Mouse (Mus musculus) forebrain, embryonic 12.5 days (tissue): ENCODE results near the gene Zfp157. TPM values are rescaled to one million over a fixed set of nuclear protein-coding genes. Genes with fewer than 3 reads are reported as not detected.
A peak's percentile ranks its signal among the peaks of the same experiment; 100 is the strongest.
"Not testable (repeated sequence)": the region's sequence is repeated elsewhere in the genome, so short reads cannot be mapped to it uniquely, and the experiment has no call there.

Experiments used
- ATAC-seq: fragments of 200-750 bp; cut with Nextera tagmentation; 2 replicates; pipeline ENCODE4 v1.8.0; 2017; ENCODE audit warnings: moderate TSS enrichment; ENCODE audit not compliant: low FRiP score
- H3K27ac ChIP-seq: fragments of 300-500 bp; sonication (generic); 2 replicates; pipeline ENCODE4 v1.5.1; 2016; ENCODE audit warnings: mild to moderate bottlenecking
- H3K27me3 ChIP-seq: fragments of 300-500 bp; sonication (generic); 2 replicates; pipeline ENCODE4 v1.6.1; 2016; ENCODE audit warnings: mild to moderate bottlenecking
- H3K36me3 ChIP-seq: fragments of 300-500 bp; sonication (generic); replicated peaks from 2 replicates; pipeline ENCODE4 v1.6.1; 2016; ENCODE audit warnings: mild to moderate bottlenecking
- H3K4me1 ChIP-seq: fragments of 300-500 bp; sonication (generic); 2 replicates; pipeline ENCODE4 v1.6.1; 2016
- H3K4me2 ChIP-seq: fragments of 300-500 bp; sonication (generic); 2 replicates; pipeline ENCODE4 v1.6.1; 2016; ENCODE audit warnings: mild to moderate bottlenecking, moderate library complexity
- H3K4me3 ChIP-seq: fragments of 300-500 bp; sonication (generic); replicated peaks from 2 replicates; pipeline ENCODE4 v1.5.1; 2016; ENCODE audit warnings: mild to moderate bottlenecking
- H3K9ac ChIP-seq: fragments of 300-500 bp; sonication (generic); 2 replicates; pipeline ENCODE4 v1.6.1; 2016; ENCODE audit warnings: mild to moderate bottlenecking
- H3K9me3 ChIP-seq: fragments of 300-500 bp; sonication (generic); 2 replicates; pipeline ENCODE4 v1.6.1; 2016
- WGBS: fragments of 180-500 bp; shearing (Covaris S2); methylation state at CpG from one replicate; pipeline ENCODE4 v1.1.7; 2016; 5-methylcytosine and 5-hydroxymethylcytosine counted together
- polyA plus RNA-seq: library from polyadenylated mRNA; unstranded; fragments of >200 nt; fragmentation: Nextera tagmentation; extraction: Ambion mirVana; gene quantifications from 2 replicates; pipeline ENCODE4 v1.2.1, GENCODE M21; 2016

The Zfp157 gene
- 63.7 and 64.7 TPM in 2 replicates for polyA plus RNA-seq

GRCm38 (mm10) chr5:138441286-138442194 is at the start of gene Zfp157:
Zfp157 (plus strand) TSS chr5:138441468.
- 0% methylated on average over 49 of the region's 49 CpGs for WGBS
- Histone ChIP-seq H3K27ac (peak within 1 kb of the TSS; percentile 92), H3K36me3 (peaks cover 23% of the 10 kb centered on the region), H3K4me1 (peaks cover 37% of the 10 kb centered on the region), H3K9ac (peak within 1 kb of the TSS; percentile 98), H3K27me3 (no peaks in the 10 kb centered on the region), H3K4me3 (peak within 1 kb of the TSS; percentile 94), H3K9me3 (no peaks in the 10 kb centered on the region), H3K4me2 (peak within 1 kb of the TSS; percentile 86)
- peak; percentile 100 for ATAC-seq

GRCm38 (mm10) chr5:138397795-138398337 is 43.4 kb upstream of the Zfp157 start:
- Histone ChIP-seq H3K4me2 (no peak overlapping the region), H3K9ac (no peak overlapping the region), H3K4me1 (no peaks in the 10 kb centered on the region), H3K9me3 (no peaks in the 10 kb centered on the region), H3K27ac (no peak overlapping the region), H3K27me3 (no peaks in the 10 kb centered on the region), H3K36me3 (no peaks in the 10 kb centered on the region), H3K4me3 (no peak overlapping the region)
- 46% methylated on average over 2 of the region's 2 CpGs for WGBS
- ATAC-seq = no peak

- not testable (repeated sequence) for H3K4me2 ChIP-seq, ATAC-seq, H3K4me1 ChIP-seq, H3K36me3 ChIP-seq, H3K27ac ChIP-seq, H3K4me3 ChIP-seq, H3K9me3 ChIP-seq, H3K9ac ChIP-seq, H3K27me3 ChIP-seq
Observed at GRCm38 (mm10) chr5:138400431-138400830, 40.8 kb upstream of the Zfp157 start.

GRCm38 (mm10) chr5:138458371-138458770 is 17.1 kb downstream of the Zfp157 start:
- peaks cover 36% of the 10 kb centered on the region for H3K9me3 ChIP-seq
- WGBS = 96% methylated on average over 4 of the region's 4 CpGs
- H3K36me3 ChIP-seq = peaks cover 73% of the 10 kb centered on the region
- H3K4me3 ChIP-seq = no peak overlapping the region
- H3K9ac ChIP-seq = no peak overlapping the region
- no peaks in the 10 kb centered on the region for H3K4me1 ChIP-seq
- H3K27ac ChIP-seq = no peak overlapping the region
- H3K27me3 ChIP-seq = no peaks in the 10 kb centered on the region
- H3K4me2 ChIP-seq = no peak overlapping the region
- ATAC-seq = no peak

GRCm38 (mm10) chr5:138459107-138459506 is 17.8 kb downstream of the Zfp157 start:
- Histone ChIP-seq H3K4me1 (no peaks in the 10 kb centered on the region), H3K27me3 (no peaks in the 10 kb centered on the region), H3K9me3 (peaks cover 36% of the 10 kb centered on the region), H3K4me3 (no peak overlapping the region), H3K36me3 (peaks cover 68% of the 10 kb centered on the region), H3K27ac (no peak overlapping the region), H3K4me2 (no peak overlapping the region), H3K9ac (no peak overlapping the region)
- ATAC-seq = no peak
- 96% methylated on average over 1 of the region's 1 CpGs for WGBS

- Histone ChIP-seq H3K4me2 (no peak overlapping the region), H3K4me3 (no peak overlapping the region), H3K9ac (no peak overlapping the region), H3K27ac (no peak overlapping the region), H3K27me3 (no peaks in the 10 kb centered on the region), H3K4me1 (no peaks in the 10 kb centered on the region), H3K9me3 (no peaks in the 10 kb centered on the region), H3K36me3 (no peaks in the 10 kb centered on the region)
- 27% methylated on average over 6 of the region's 6 CpGs for WGBS
- ATAC-seq = no peak
Observed at GRCm38 (mm10) chr5:138473601-138474000, 32.3 kb downstream of the Zfp157 start.

GRCm38 (mm10) chr5:138504548-138504947 is 63.3 kb downstream of the Zfp157 start:
- H3K4me3 ChIP-seq, H3K36me3 ChIP-seq, H3K9me3 ChIP-seq, ATAC-seq, H3K4me1 ChIP-seq, H3K9ac ChIP-seq, H3K27me3 ChIP-seq, H3K27ac ChIP-seq, H3K4me2 ChIP-seq: not testable (repeated sequence)
- 98% methylated on average over 12 of the region's 12 CpGs for WGBS

Other genes with a start within 250 kb of the Zfp157 start
- 9.5 and 11.1 TPM in 2 replicates for gene Mblac1, start 247.2 kb upstream of the Zfp157 start, polyA plus RNA-seq
- not detected in 2 replicates for gene Nxpe5, start 215.6 kb upstream of the Zfp157 start, polyA plus RNA-seq
- gene Lamtor4, start 186.0 kb upstream of the Zfp157 start, polyA plus RNA-seq = 42.3 and 47.3 TPM in 2 replicates
- 14.0 and 16.0 TPM in 2 replicates for gene BC037034, start 177.4 kb upstream of the Zfp157 start, polyA plus RNA-seq
- gene Gal3st4, start 168.6 kb upstream of the Zfp157 start, polyA plus RNA-seq = 3.3 and 3.9 TPM in 2 replicates
- gene Gm43720, start 161.5 kb upstream of the Zfp157 start, polyA plus RNA-seq = 0.10 and 0.19 TPM in 2 replicates
- 121 and 140 TPM in 2 replicates for gene Gpc2, start 161.5 kb upstream of the Zfp157 start, polyA plus RNA-seq
- 4.3 and 5.2 TPM in 2 replicates for gene Stag3, start 161.2 kb upstream of the Zfp157 start, polyA plus RNA-seq
- gene Pvrig, start 99.5 kb upstream of the Zfp157 start, polyA plus RNA-seq = not detected in 2 replicates
- not detected in 2 replicates for gene 1700123K08Rik, start 123.2 kb downstream of the Zfp157 start, polyA plus RNA-seq
- 79.6 and 81.4 TPM in 2 replicates for gene Zfp68, start 178.3 kb downstream of the Zfp157 start, polyA plus RNA-seq
- gene A430033K04Rik, start 181.4 kb downstream of the Zfp157 start, polyA plus RNA-seq = 15.9 and 17.6 TPM in 2 replicates